Comparison of ENCODE assay signal across 32 mouse cellular contexts in the genomic region with DNA sequence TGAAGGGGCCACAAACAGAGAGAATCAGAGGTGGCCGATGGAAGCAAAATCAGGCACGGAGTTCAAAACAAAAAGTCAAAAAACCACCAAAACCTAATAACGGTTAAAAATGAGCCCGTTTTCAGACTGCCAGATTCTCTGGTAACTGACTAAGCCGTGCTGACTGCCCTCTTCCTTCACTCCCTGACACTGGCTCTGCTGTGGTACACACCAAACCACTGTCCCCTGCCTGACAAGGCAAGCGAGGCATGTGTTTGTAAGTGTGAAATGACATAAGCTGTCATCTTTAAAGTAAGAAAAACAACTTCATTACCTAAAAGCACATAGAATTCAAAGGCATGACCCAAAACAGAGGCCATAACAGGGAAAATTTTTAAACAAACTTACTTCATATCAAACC.
"Had no signal": no experiment of that assay in that cellular context is flagged by ENCODE, and none has a peak within 500 bp of the region (broad histone marks: within the 10 kb centered on the region; RNA-seq: fewer than 3 reads in every experiment).

No protein-coding gene starts in this region.

- H3K36me3 ChIP-seq: limb, embryonic 10.5 days; limb, embryonic 12.5 days; limb, embryonic 13.5 days; limb, embryonic 15.5 days; liver, embryonic 12.5 days; liver, embryonic 13.5 days; liver, embryonic 15.5 days; lung, embryonic 15.5 days; midbrain, embryonic 10.5 days; midbrain, embryonic 12.5 days; midbrain, embryonic 13.5 days; midbrain, embryonic 15.5 days; neural tube, embryonic 12.5 days had no signal

- H3K27ac ChIP-seq: left cerebral cortex, adult 2 months; limb, embryonic 10.5 days; limb, embryonic 12.5 days; limb, embryonic 13.5 days; limb, embryonic 15.5 days; liver, embryonic 12.5 days; liver, embryonic 13.5 days; liver, embryonic 14.5 days; liver, embryonic 15.5 days; lung, embryonic 15.5 days; macrophage; midbrain, embryonic 10.5 days; midbrain, embryonic 12.5 days; midbrain, embryonic 13.5 days; midbrain, embryonic 15.5 days; neural tube, embryonic 12.5 days had no signal

- H3K9me3 ChIP-seq: limb, embryonic 10.5 days; limb, embryonic 12.5 days; limb, embryonic 13.5 days; limb, embryonic 15.5 days; liver, embryonic 12.5 days; liver, embryonic 13.5 days; liver, embryonic 15.5 days; lung, embryonic 15.5 days; megakaryocyte, embryonic 14.5 days; midbrain, embryonic 10.5 days; midbrain, embryonic 12.5 days; midbrain, embryonic 13.5 days; midbrain, embryonic 15.5 days; neural tube, embryonic 12.5 days had no signal

- H3K4me3 ChIP-seq: left cerebral cortex, adult 2 months; limb, embryonic 10.5 days; limb, embryonic 12.5 days; limb, embryonic 13.5 days; limb, embryonic 15.5 days; liver, embryonic 12.5 days; liver, embryonic 13.5 days; liver, embryonic 15.5 days; lung, embryonic 15.5 days; megakaryocyte, embryonic 14.5 days; midbrain, embryonic 10.5 days; midbrain, embryonic 12.5 days; midbrain, embryonic 13.5 days; midbrain, embryonic 15.5 days; myocyte; neural tube, embryonic 12.5 days had no signal

- DNase-seq: left cerebral cortex, postnatal 4 days; liver; liver, embryonic 13.5 days; liver, postnatal 0 days; lung, adult 18-20 months; lung, adult 2 months; lung, embryonic 14.5 days; lung, postnatal 10 days; lung, postnatal 14 days; lung, postnatal 36 days; lung, postnatal 4 days; midbrain, embryonic 14.5 days had no signal

- H3K4me1 ChIP-seq: limb, embryonic 13.5 days; limb, embryonic 15.5 days; liver, embryonic 12.5 days; liver, embryonic 13.5 days; liver, embryonic 15.5 days; lung, embryonic 15.5 days; midbrain, embryonic 10.5 days; midbrain, embryonic 12.5 days; midbrain, embryonic 13.5 days; midbrain, embryonic 15.5 days had no signal

- H3K9ac ChIP-seq: limb, embryonic 12.5 days; limb, embryonic 13.5 days; limb, embryonic 15.5 days; liver, embryonic 12.5 days; liver, embryonic 13.5 days; liver, embryonic 14.5 days; liver, embryonic 15.5 days; liver, postnatal 0 days; lung, embryonic 14.5 days; lung, embryonic 15.5 days; midbrain, embryonic 12.5 days; midbrain, embryonic 13.5 days; midbrain, embryonic 15.5 days; neural tube, embryonic 12.5 days had no signal

- H3K27me3 ChIP-seq: limb, embryonic 12.5 days; limb, embryonic 13.5 days; limb, embryonic 15.5 days; liver, embryonic 12.5 days; liver, embryonic 13.5 days; liver, embryonic 15.5 days; lung, embryonic 15.5 days; megakaryocyte, embryonic 14.5 days; midbrain, embryonic 12.5 days; midbrain, embryonic 13.5 days; midbrain, embryonic 15.5 days; neural tube, embryonic 12.5 days had no signal

- H3K4me2 ChIP-seq: limb, embryonic 12.5 days; limb, embryonic 13.5 days; limb, embryonic 15.5 days; liver, embryonic 11.5 days; liver, embryonic 12.5 days; liver, embryonic 13.5 days; liver, embryonic 15.5 days; lung, embryonic 14.5 days; lung, embryonic 15.5 days; midbrain, embryonic 12.5 days; midbrain, embryonic 13.5 days; midbrain, embryonic 15.5 days; neural tube, embryonic 12.5 days had no signal

- ATAC-seq: liver, embryonic 12.5 days; liver, postnatal 0 days; lung, postnatal 0 days; midbrain, embryonic 13.5 days; midbrain, embryonic 15.5 days; midbrain, embryonic 16.5 days had no signal
